Mouse (Mus musculus): ENCODE measurements around the gene Phrf1.

GRCm38 (mm10) chr7:141231111-141231510 is 2.5 kb downstream of the Phrf1 start:
- TF ChIP-seq CTCF (IDR thresholded peaks at IDR 0.05; ENCODE audit: borderline replicate concordance, insufficient read depth, low read depth, low read length) (no peak), POLR2A (IDR thresholded peaks at IDR 0.05; ENCODE audit: borderline replicate concordance, insufficient read depth, low read length) (no peak)

Measured in cerebellum, adult 2 months (tissue).